Mouse (Mus musculus): Measurements from ENCODE around the gene Vmn1r192.
"Not testable (repeated sequence)": the region's sequence is repeated elsewhere in the genome, so short reads cannot be mapped to it uniquely, and the experiment has no call there.

Vmn1r192 gene

DNA sequence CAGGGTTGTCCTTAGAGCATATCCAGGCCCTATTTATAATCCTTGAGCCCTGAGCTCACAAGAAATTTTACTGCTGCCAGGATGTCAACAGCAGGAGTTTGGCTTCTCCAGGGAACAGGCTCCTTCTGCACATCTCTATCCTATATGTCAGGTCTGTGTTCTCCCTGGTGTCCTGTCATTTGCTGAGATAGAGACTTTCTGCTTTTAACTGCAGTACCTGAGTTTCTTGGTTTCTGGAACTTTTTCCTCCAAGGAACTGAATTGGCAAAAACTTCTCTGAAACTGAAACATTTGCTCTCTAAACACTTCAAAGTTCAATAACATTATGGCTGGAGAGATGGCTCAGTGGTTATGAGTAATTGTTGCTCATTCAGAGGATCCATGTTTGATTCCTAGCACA is at the start of gene Vmn1r192:
Vmn1r192 (minus strand) TSS at position 101 of the 400 bp plus-strand sequence.
- DNase-seq (ENCODE audit: low spot score) = no peak

DNA sequence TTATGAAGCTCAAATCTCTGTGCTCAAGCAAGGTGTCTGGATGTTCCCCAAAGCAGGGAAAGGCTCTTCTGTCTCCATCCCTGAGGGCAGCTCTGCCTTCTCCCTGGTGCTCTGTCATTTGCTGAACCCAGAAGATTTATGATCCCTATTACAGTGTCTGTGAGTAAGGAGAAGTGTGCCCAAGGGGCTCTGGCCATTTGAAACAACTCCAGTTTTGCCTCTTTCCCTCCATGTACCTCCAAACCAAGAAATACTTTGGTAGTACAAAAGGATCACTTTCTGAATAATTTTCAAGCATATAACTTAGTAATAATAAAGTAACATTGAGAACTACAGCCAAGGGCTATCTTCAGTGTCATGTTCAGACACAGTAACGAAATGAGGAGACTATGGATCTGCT is 32.1 kb upstream of the Vmn1r192 start, which contains the start of gene Vmn1r193:
Vmn1r193 (minus strand) TSS at position 101 of the 400 bp plus-strand sequence.
- not testable (repeated sequence) for DNase-seq (ENCODE audit: low spot score)

DNA sequence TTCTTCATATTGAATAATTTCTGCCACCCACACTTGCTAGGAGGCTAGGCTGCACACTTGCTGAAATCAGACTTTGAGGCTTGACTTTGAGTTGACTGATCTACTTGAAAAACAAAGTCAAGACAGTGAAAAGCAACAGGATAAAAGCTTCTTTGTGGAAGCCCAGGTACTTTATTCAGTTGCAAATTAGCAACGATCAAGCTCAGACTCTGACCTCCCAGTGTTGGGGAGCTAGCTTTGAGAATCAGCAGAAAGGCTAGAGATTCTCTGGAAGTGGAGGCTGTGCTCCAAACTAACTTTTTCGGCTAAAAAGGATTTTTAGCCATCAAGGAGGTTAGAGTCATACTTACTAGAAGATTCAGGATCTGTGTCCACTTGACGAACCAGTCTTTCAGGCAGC is 1.8 kb upstream of the Vmn1r192 start:
- not testable (repeated sequence) for DNase-seq (ENCODE audit: low spot score)

DNA sequence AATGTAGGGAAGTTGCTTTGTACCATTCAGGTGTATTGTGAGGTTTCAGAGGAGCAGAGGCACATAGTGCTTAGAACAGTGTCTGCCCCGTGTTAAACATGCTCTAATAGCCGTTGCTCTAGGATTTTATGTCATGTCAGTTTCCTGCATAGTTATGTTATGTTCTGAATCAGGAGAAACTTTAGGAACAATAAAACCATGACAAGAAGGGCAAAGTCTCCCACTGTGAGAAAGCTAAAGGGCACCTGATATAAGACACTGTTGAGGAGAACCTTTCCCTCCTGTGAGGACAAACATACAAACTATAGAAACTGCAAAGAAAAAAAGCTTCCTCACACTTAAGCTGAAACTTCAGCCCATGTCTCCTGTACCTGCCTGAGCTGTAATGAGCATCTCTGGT is 556 bp downstream of the Vmn1r192 start:
- DNase-seq (ENCODE audit: low spot score) = no peak

DNA sequence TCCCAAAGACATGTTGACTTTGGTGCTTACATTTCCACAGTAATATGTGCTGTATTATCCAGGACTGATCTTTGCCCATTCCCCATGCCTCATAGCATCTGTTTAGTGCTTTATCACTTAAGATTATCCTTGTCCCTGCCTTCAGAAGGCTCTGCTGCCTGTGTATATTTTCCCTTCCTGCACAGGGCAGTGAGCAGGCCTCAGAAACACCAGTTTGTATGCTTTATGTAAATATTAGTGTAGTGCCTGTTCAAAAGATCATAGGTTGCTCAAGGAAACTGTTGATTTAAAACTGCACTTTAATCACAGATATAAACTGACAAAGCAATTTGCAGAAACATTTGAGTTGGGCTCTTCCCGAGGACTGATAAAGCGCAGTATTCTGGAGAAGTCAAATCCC is 1.6 kb downstream of the Vmn1r192 start:
- no peak for DNase-seq (ENCODE audit: low spot score)

DNA sequence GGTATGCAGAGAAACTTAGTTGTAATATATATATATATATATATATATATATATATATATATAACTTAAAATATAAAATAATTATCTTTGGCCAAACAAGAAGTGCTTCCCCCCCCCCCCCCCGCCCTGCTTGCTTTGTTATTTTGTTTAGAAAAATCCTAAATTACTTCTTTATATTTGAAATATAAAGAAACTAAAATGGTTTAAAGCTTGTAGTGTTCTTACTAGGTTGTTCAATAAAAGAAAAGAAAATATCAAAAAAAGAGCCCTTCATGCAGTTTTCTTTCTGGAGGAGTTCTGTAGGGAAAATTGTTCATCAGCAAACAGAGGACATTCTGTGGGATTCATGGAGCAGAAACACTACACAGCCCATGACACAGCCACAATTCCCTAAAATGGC is 7.1 kb downstream of the Vmn1r192 start, which contains the start of gene Vmn1r191:
Vmn1r191 (minus strand) TSS at position 101 of the 400 bp plus-strand sequence.
- DNase-seq (ENCODE audit: low spot score) = no peak

DNA sequence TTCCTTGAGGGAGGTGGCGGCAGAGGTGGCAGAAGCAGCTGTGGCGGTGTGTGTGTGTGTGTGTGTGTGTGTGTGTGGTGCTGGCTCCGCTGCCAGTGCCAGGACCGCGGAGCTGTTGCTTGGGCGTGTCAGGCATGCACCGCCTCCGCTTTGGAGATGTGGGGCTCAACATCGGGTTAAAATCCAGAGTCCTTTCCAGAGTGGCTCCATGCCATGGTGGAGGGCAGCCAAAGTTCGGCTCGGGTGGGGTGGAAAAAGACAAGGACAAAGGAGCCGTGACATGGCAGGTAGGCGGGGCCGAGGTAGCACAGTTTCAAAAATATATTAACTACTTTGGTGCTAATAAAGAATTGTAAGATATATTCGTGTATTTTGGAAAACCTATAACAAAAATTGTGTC is 22.5 kb downstream of the Vmn1r192 start:
- DNase-seq (ENCODE audit: low spot score) = no peak

DNA sequence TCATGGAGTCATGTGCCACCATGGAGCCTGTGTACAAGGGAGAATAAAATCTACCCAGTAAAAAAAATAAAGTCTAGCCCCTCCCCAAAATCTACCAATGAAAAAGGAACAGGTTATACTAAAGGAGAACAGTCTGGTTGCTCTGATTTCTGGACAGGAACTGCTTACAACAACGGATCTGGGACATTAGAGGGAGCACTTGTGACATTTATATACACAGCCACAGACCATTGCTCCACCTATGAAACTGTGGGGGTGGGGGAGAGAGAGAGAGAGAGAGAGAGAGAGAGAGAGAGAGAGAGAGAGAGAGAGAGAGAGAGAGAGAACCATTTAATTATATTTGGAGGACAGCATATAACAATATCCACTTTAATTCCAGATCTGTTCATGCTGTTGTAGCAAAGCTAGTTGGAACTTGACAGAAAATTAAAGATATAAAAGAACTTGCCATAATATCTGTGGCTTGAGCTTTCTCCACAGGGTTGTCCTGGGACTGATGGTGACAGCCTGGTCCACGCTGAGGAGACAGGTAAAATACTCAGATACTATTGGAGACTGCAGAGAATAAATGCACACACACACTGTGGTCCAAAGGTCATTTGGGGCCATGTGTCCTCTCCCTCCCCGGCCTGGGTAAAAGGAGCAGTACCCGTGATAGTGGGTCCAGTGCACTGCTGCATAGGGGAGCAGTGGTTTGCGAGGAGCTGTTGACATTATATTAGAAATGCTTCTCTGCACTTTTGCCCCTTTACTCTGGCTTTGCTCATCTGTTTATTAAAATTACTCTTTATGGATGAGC is 54.2 kb downstream of the Vmn1r192 start:
- DNase-seq (ENCODE audit: low spot score) = not testable (repeated sequence)

Data from ovary, adult 18-20 months (tissue).